Mouse (Mus musculus) intestine, postnatal 0 days (tissue): ENCODE measurements around the gene Prrt4. TPM values are rescaled to one million over a fixed set of nuclear protein-coding genes. Genes with fewer than 3 reads are reported as not detected.
"Not testable (repeated sequence)": the region's sequence is repeated elsewhere in the genome, so short reads cannot be mapped to it uniquely, and the experiment has no call there.

ENCODE experiments used
- ATAC-seq: fragments of 200-750 bp; cut with Nextera tagmentation; 2 replicates; pipeline ENCODE4 v1.8.0; 2017; ENCODE audit warnings: mild to moderate bottlenecking, moderate TSS enrichment, moderate library complexity
- H3K27ac ChIP-seq: fragments of 300-500 bp; sonication (generic); 2 replicates; pipeline ENCODE4 v1.5.1; 2014; ENCODE audit warnings: mild to moderate bottlenecking, low read depth, low read length, moderate library complexity
- H3K27me3 ChIP-seq: fragments of 300-500 bp; sonication (generic); replicated peaks from 2 replicates; pipeline ENCODE4 v1.6.1; 2014; ENCODE audit warnings: low read length, mixed read lengths; ENCODE audit not compliant: control insufficient read depth, insufficient read depth
- H3K36me3 ChIP-seq: fragments of 300-500 bp; sonication (generic); 2 replicates; pipeline ENCODE4 v1.6.1; 2014; ENCODE audit warnings: mild to moderate bottlenecking, moderate library complexity; ENCODE audit not compliant: control insufficient read depth, insufficient read depth
- H3K4me1 ChIP-seq: fragments of 300-500 bp; sonication (generic); replicated peaks from 2 replicates; pipeline ENCODE4 v1.6.1; 2014; ENCODE audit warnings: antibody characterized with exemption, low read length, mixed read lengths; ENCODE audit not compliant: control insufficient read depth, insufficient read depth
- H3K4me2 ChIP-seq: fragments of 300-500 bp; sonication (generic); replicated peaks from 2 replicates; pipeline ENCODE4 v1.6.1; 2014; ENCODE audit warnings: low read depth, mild to moderate bottlenecking, moderate library complexity
- H3K4me3 ChIP-seq: fragments of 300-500 bp; sonication (generic); 2 replicates; pipeline ENCODE4 v1.5.1; 2014; ENCODE audit warnings: low read depth, low read length
- H3K9ac ChIP-seq: fragments of 300-500 bp; sonication (generic); 2 replicates; pipeline ENCODE4 v1.6.1; 2014; ENCODE audit warnings: mild to moderate bottlenecking, low read depth, low read length
- H3K9me3 ChIP-seq: fragments of 300-500 bp; sonication (generic); 2 replicates; pipeline ENCODE4 v1.6.1; 2016; ENCODE audit warnings: mixed run types; ENCODE audit not compliant: control insufficient read depth
- CTCF ChIP-seq: sonication (generic); IDR thresholded peaks from 2 replicates; pipeline ENCODE4 v1.5.1; 2016; ENCODE audit warnings: low read depth, mild to moderate bottlenecking, control low read depth, antibody characterized with exemption, moderate library complexity
- WGBS: fragments of 180-500 bp; shearing (Covaris S2); extraction: QIAGEN DNeasy Blood & Tissue Kit; methylation state at CpG from one replicate; pipeline ENCODE4 v1.1.7; 2014; 5-methylcytosine and 5-hydroxymethylcytosine counted together
- polyA plus RNA-seq: library from polyadenylated mRNA; unstranded; fragments of >200 nt; fragmentation: Nextera tagmentation; extraction: Ambion mirVana; gene quantifications from 2 replicates; pipeline ENCODE4 v1.2.1, GENCODE M21; 2015

Prrt4 gene
- polyA plus RNA-seq, result 0.23 and 0.29 TPM in 2 replicates

GRCm38 (mm10) chr6:29178888-29179658, at the start of gene Prrt4:
Gene Prrt4 (minus strand): TSS chr6:29179584.
- ATAC-seq, result peak; percentile 50
- no peak within 1 kb of the TSS for H3K27ac ChIP-seq
- H3K27me3 ChIP-seq, result peaks cover 39% of the 10 kb centered on the region
- no peaks in the 10 kb centered on the region for H3K9me3 ChIP-seq
- peak within 1 kb of the TSS; percentile 98 for H3K4me2 ChIP-seq
- peak within 1 kb of the TSS; percentile 52 for H3K4me3 ChIP-seq
- under 1% methylated on average over 54 of the region's 79 CpGs for WGBS
- no peaks in the 10 kb centered on the region for H3K36me3 ChIP-seq
- no peak for TF ChIP-seq CTCF
- peak within 1 kb of the TSS; percentile 48 for H3K9ac ChIP-seq
- no peaks in the 10 kb centered on the region for H3K4me1 ChIP-seq

GRCm38 (mm10) chr6:29217717-29218116, 38.3 kb upstream of the Prrt4 start:
- not testable (repeated sequence) for H3K9ac ChIP-seq, H3K27me3 ChIP-seq, H3K4me3 ChIP-seq, H3K27ac ChIP-seq, H3K9me3 ChIP-seq, H3K4me2 ChIP-seq, H3K36me3 ChIP-seq, ATAC-seq, H3K4me1 ChIP-seq
- WGBS, result 67% methylated on average over 2 of the region's 3 CpGs

- H3K4me2 ChIP-seq, result peak within 1 kb of the TSS; percentile 99
- H3K9me3 ChIP-seq, result no peaks in the 10 kb centered on the region
- H3K27me3 ChIP-seq, result no peaks in the 10 kb centered on the region
- ATAC-seq, result peak; percentile 70
- WGBS, result under 1% methylated on average over 54 of the region's 56 CpGs
- peaks cover 4% of the 10 kb centered on the region; the same call in 1 of the 2 replicates for H3K4me1 ChIP-seq
- peak within 1 kb of the TSS; percentile 66 for H3K9ac ChIP-seq
- TF ChIP-seq CTCF, result no peak
- H3K4me3 ChIP-seq, result peak within 1 kb of the TSS; percentile 70
- no peaks in the 10 kb centered on the region for H3K36me3 ChIP-seq
- no peak within 1 kb of the TSS; the same call in 1 of the 2 replicates for H3K27ac ChIP-seq
Observed at GRCm38 (mm10) chr6:29215881-29216501, 36.6 kb upstream of the Prrt4 start, which contains the start of gene Impdh1. Gene Impdh1 (minus strand): TSS chr6:29216364.

GRCm38 (mm10) chr6:29215181-29215580, 35.8 kb upstream of the Prrt4 start:
- no peaks in the 10 kb centered on the region for H3K27me3 ChIP-seq
- peak overlapping the region; percentile 99 for H3K4me2 ChIP-seq
- TF ChIP-seq CTCF, result no peak
- H3K27ac ChIP-seq, result no peak overlapping the region
- H3K4me3 ChIP-seq, result peak overlapping the region; percentile 70
- 0 out of 2 replicates have a peak overlapping the region, but pooled peaks have one; percentile 66 for H3K9ac ChIP-seq
- no peak for ATAC-seq
- no peaks in the 10 kb centered on the region for H3K36me3 ChIP-seq
- H3K9me3 ChIP-seq, result no peaks in the 10 kb centered on the region
- peaks cover 4% of the 10 kb centered on the region; the same call in 1 of the 2 replicates for H3K4me1 ChIP-seq
- 27% methylated on average over 9 of the region's 9 CpGs for WGBS

GRCm38 (mm10) chr6:29214776-29215175, 35.4 kb upstream of the Prrt4 start:
- ATAC-seq, result no peak
- Histone ChIP-seq H3K4me3 (no peak overlapping the region), H3K4me2 (no peak overlapping the region; the same call in 1 of the 2 replicates), H3K27ac (no peak overlapping the region), H3K9ac (no peak overlapping the region), H3K36me3 (no peaks in the 10 kb centered on the region), H3K4me1 (peaks cover 4% of the 10 kb centered on the region; the same call in 1 of the 2 replicates), H3K9me3 (no peaks in the 10 kb centered on the region), H3K27me3 (no peaks in the 10 kb centered on the region)
- WGBS, result 53% methylated on average over 5 of the region's 5 CpGs
- no peak for TF ChIP-seq CTCF

GRCm38 (mm10) chr6:29214245-29214644, 34.9 kb upstream of the Prrt4 start:
- no peak overlapping the region for H3K4me3 ChIP-seq
- no peaks in the 10 kb centered on the region for H3K27me3 ChIP-seq
- ATAC-seq, result no peak
- WGBS, result 7% methylated on average over 1 of the region's 1 CpGs
- H3K27ac ChIP-seq, result no peak overlapping the region
- H3K4me2 ChIP-seq, result no peak overlapping the region
- H3K36me3 ChIP-seq, result no peaks in the 10 kb centered on the region
- no peaks in the 10 kb centered on the region for H3K9me3 ChIP-seq
- H3K4me1 ChIP-seq, result peaks cover 4% of the 10 kb centered on the region; the same call in 1 of the 2 replicates
- peak; percentile 17 for TF ChIP-seq CTCF
- H3K9ac ChIP-seq, result no peak overlapping the region
